Mouse (Mus musculus) E14TG2a.4 (cell line): ENCODE measurements around the gene Dkk2.

ENCODE experiments used
- CTCF ChIP-seq: conservative IDR thresholded peaks from 2 replicates; pipeline ENCODE4 v1.5.1; 2014; ENCODE audit warnings: low read length
- POU5F1 ChIP-seq: IDR thresholded peaks from 2 replicates; pipeline ENCODE4 v1.6.1; 2014; ENCODE audit warnings: low read length, borderline replicate concordance

GRCm38 (mm10) chr3:132070949-132071348 is 14.1 kb upstream of the Dkk2 start:
- TF ChIP-seq CTCF, result no peak
- TF ChIP-seq POU5F1, result no peak
